Mouse (Mus musculus): ENCODE results near the gene Gjb5.

DNA sequence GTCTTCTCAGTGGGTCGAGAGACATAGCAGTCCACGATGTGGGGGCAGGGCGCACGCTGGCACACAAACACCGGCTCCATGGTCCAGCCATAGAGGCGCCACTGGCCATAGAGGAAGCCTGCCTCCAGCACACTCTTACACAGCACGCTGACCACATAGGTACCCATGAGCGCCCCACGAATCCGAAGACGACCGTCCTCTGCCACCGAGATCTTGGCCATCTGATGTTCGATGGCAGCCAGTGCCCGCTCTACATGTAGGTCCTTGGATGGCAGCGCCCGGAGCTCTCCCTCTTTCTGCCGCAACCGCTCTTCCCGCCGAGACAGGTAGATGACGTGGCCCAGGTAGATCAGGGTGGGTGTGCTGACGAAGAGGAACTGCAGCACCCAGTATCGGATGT, 45.6 kb downstream of the Gjb5 start:
- TF ChIP-seq CTCF (IDR thresholded peaks at IDR 0.05; ENCODE audit: low read depth, low read length) (no peak), POLR2A (IDR thresholded peaks at IDR 0.05; ENCODE audit: borderline replicate concordance, low read depth, low read length) (no peak)

Data from bone marrow macrophage, adult 2 months (primary cell).